Mouse (Mus musculus): ENCODE results near the gene Irf2.

Irf2 gene

DNA sequence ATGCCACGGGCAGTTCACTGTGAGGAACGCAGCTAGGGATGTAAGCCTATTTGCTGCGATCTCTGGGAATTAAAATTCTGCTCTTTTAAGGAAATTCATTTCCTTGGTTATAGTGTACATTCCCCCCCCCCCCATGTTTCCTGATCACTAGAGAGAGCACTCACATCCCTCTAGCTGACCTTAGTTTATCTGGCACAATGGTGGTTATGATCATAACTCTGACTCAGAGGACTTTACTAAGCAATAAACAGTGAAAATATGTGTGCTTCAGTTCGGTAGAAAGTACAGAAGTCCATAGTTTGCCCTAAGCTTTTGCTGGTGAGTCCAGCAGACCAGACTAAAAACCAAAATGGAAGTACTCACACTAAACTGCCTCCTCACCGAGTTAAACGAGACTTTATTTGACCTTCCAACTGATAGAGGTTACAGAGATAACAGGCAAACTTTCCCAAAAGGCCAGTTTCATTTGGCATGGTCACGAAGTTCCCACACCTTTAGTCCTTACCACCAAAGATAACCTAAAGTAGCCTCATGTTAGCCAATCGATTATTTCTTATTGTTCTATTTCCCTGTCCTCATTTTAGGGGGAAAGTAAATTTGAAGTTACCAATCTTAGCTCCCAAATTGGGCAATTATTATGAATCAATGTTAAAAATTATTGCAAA is 142.4 kb downstream of the Irf2 start:
- DNase-seq (ENCODE audit: low spot score in 2 of 2): no peak

DNA sequence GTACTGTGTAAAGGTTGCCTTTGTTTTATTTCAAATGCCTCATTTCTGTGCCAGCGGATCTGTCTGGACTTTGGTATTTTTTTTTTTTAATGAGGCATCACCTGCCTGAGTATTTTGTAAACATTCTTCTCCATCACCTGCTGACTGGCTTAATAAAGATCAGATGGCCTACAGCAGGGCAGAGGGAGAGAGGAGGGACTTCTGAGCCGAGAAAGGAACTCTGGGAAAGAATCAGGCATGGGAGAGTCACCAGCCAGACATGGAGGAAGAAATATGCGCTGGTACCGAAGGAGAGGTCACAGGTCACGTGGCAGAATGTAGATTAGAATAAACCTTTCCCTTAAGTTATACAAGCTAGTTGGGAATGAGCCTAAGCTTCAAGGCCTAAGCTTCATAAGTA is 143.2 kb downstream of the Irf2 start:
- no peak for DNase-seq (ENCODE audit: low spot score in 2 of 2)

DNA sequence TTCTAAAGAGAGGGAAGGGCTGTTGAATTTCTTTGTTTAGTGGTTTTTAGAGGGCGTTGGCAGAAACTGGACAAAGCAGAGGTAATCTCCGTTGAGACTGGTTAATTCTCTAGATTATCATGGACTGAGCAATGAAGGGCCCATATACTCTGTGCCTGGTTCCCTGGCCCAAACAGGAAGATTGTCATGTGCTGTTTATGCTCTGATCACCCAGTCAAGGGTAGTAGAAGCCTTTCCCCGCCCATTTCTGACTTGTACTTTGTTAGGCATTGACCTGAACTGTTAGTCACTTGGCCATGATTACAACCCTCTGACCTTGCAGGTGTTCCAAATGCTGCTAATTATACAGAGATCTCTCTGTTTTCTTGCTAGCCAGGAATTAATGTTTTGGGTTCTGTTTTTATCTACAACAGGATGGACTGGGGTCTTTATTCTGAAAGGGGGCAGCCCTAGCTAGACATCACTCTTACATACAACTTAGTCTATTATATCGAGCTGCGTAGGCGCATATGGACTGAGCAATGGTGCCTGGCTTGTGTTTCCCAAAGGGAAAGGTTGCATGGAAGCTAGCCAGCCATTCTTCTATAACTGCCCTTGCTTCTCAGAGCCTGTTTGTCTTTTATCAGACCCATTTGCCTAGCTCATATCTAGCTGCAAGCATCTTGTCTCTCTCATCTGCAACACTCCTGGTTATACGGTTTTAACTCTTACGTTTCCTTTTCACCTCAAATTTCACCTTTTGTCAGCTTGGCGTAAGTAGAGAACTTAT is 143.9 kb downstream of the Irf2 start:
- no peak for DNase-seq (ENCODE audit: low spot score in 2 of 2)

DNA sequence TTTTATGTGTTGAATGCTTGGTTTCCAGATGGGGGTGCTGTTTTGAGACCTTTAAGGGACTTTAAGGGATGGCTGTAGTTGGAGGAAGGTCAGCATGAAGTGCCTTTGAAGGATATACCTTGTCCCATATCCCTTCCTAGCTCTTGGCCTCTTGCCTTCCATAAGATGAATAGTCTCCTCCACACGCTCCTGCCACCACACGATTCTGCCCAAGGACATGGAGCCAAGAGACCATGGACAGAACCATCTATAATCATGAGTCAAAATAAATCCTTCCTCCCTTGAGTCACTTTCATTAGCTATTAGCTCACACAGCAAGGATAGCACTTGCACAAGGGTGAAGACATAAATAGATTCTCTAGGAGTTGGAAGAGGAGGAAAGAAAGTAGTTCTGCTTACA is 146.3 kb downstream of the Irf2 start:
- DNase-seq (ENCODE audit: low spot score in 2 of 2): no peak

DNA sequence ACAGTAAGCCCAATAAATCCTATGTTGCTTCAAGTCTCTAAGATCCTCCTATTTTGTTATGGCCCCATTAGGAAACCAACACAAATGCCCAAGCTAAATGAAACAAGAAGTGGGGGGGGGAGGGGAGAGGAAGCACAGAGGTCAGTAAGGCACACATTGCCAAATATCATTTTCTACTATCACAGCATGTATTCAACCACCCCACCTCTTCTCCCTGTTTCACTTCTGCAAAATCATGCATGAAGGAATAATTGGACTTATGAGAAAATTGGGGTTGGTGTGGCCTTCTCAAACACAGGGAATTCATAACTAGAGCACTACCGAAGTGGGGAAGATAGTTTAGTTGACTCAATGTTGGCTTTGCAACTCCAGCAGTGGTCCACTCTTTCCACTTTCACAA is 146.7 kb downstream of the Irf2 start:
- no peak for DNase-seq (ENCODE audit: low spot score in 2 of 2)

DNA sequence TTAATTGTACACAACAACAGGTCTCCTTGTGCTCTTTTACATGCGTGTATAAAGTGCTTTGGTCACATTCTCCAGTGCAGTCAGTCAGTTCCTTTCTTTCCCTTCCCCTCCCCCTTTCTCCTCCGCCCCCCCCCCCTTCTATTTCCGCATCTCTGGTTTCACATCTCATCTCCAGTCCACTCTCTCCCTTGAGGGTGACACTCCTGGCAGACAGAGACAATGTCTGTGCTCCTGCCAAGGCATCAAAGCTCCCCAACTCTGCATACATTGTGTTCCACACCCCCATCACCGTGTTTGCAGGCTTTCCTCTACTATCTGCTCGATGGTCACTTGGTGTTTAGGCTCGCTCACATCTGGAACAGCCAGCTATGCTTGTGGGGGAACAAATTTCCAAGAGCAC is 147.9 kb downstream of the Irf2 start:
- no peak for DNase-seq (ENCODE audit: low spot score in 2 of 2)

DNA sequence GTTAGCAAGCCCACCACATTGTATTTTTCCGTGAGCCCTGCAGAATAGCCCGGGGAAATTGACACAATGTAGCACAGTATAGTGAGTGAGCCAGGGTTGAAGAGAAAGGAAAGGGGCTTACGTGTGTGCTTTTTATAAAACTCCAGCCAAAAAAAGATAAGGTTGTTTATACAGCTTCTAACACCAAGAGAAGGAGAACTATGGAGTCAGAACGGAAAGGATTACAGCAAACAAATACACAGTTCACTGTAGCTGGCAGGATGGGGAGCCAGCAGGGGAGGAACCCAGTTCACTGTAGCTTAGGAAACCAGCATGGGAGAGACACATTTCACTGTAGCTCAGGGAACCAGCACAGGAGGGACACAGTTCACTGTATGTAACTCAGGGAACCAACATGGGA is 149.0 kb downstream of the Irf2 start:
- DNase-seq (ENCODE audit: low spot score in 2 of 2): no peak

DNA sequence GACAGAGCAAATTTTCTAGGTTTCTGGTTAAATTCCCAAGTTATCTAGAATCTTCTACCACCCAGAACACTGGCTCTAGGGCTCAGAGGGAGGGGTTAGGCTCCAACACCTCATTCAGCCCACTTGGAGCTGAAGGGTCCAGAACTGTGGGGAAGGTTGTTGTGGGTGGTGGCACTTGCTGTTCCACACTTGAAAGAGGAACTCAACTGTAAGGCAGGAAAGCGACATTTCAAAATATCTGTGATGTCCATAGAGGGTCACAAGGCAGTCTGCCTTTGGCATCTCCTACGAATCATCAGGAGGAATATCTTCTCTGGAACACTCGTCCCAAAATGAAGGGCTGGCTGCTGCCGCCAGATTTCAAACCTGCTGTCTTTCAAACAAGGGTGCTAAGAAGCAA is 150.7 kb downstream of the Irf2 start:
- DNase-seq (ENCODE audit: low spot score in 2 of 2): no peak

DNA sequence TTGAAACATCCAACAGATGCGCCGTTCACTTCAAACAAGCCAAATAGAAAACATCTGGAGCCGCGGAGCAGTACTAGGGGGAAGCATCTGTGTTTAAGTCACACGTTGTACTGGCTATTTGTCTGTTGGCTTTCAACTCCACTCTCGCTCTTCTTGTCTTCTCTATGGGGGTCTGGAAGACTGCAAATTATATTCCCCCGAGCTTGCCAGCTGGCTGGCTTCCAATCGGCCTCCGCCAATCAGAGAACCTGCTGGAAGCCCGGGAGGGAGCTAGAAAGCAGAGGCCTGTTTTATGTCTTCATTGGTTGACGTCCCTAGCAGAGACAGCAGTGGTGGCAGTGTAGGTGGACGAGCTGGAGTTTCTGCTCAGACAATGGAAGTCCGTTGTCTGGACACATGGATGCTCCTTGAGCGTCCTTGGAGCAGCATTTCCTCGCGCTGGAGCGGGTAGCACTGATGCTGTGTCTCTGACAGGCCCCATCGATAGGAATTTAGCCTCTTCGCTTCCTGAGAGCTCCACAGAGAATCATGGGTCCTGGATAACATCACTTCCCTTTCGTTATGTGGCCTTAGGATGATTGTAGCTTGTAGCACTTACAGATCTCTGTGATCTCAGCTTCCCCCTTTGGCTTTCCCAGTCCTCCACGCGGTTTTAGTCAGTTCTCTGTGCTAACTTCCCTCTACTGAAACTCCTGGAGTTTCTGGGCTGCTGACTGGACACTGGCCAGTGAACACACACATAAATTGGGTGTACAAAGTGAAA is 153.2 kb downstream of the Irf2 start:
- DNase-seq (ENCODE audit: low spot score in 2 of 2): peak; percentile 3 to 6

DNA sequence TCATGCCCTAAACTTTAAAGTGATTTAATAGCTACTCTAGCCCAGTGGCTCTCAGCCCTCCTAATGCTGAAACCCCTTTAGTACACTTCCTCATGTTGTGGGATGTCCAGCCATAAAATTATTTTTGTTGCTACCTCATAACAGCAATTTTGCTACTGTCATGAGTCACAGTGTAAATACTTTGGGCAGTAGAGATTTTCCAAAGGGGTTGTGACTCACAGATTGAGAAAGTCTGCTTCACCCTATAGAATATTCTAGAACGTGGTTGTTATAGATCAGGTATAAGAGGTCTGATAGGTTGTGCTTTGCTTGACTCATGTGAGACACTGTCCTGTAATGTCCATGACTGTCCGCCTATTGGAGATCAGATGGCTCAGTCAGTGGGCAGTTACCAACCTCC is 154.9 kb downstream of the Irf2 start:
- DNase-seq (ENCODE audit: low spot score in 2 of 2): no peak

DNA sequence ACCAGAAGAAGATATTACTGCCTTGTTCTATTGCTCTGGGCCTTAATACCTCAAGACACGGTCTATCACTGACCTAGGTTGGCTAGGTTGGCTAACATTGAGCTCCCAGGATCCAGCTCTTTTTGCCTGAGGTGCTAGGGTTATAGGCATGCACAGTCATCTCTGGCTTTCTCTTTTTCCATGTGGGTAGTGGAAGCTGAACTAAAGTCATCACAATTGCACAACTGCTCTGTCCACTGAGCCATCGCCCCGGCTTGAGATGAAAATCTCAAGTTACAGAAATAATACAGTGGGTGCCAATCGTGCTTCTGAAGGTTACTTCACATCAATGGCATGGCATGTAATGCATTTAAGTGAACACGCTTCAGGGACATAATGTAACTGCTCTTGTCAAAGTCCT is 156.5 kb downstream of the Irf2 start:
- DNase-seq (ENCODE audit: low spot score in 2 of 2): no peak

DNA sequence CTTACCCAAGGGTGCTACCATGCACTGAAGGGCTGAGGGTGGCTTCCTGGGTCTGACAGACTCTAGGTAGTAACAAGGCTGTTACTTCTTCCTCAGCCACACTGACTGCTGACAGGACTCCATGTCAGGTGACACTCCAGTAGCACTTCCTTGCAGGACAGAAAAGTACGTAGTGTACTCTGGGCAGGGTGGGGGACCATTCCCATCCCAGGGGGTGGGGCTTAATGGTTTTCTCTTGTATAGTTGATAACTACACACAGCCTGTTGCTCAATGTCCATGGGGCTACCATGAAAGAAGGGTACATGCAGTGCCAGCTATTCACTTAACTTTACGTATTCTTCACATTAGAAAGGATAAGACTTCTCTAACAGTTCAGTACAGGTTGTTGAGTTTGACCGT is 157.2 kb downstream of the Irf2 start:
- no peak for DNase-seq (ENCODE audit: low spot score in 2 of 2)

Measured in frontal cortex, postnatal 36 days (tissue).